Mouse (Mus musculus) hindbrain, embryonic 10.5 days (tissue): ENCODE data around the gene Pgp. TPM values are rescaled to one million over a fixed set of nuclear protein-coding genes. Genes with fewer than 3 reads are reported as not detected.

Source experiments
- DNase-seq: peaks from one replicate; pipeline ENCODE4 v3.0.0-alpha.2; 2017; ENCODE audit warnings: low spot score
- H3K27ac ChIP-seq: fragments of 300-500 bp; sonication (generic); 2 replicates; pipeline ENCODE4 v1.5.1; 2016; ENCODE audit warnings: mild to moderate bottlenecking, moderate library complexity
- H3K27me3 ChIP-seq: fragments of 300-500 bp; sonication (generic); 2 replicates; pipeline ENCODE4 v1.6.1; 2016; ENCODE audit warnings: mild to moderate bottlenecking; ENCODE audit not compliant: poor library complexity, insufficient read depth, severe bottlenecking
- H3K36me3 ChIP-seq: fragments of 300-500 bp; sonication (generic); 2 replicates; pipeline ENCODE4 v1.6.1; 2016; ENCODE audit warnings: mild to moderate bottlenecking, moderate library complexity
- H3K4me1 ChIP-seq: fragments of 300-500 bp; sonication (generic); replicated peaks from 2 replicates; pipeline ENCODE4 v1.6.1; 2016; ENCODE audit warnings: mild to moderate bottlenecking
- H3K4me3 ChIP-seq: fragments of 300-500 bp; sonication (generic); 2 replicates; pipeline ENCODE4 v1.5.1; 2016; ENCODE audit warnings: mild to moderate bottlenecking, moderate library complexity
- H3K9me3 ChIP-seq: fragments of 300-500 bp; sonication (generic); 2 replicates; pipeline ENCODE4 v1.6.1; 2016; ENCODE audit warnings: mild to moderate bottlenecking, moderate library complexity
- WGBS: fragments of 180-500 bp; shearing (Covaris S2); methylation state at CpG from one replicate; pipeline ENCODE4 v1.1.7; 2016; 5-methylcytosine and 5-hydroxymethylcytosine counted together
- polyA plus RNA-seq: library from polyadenylated mRNA; unstranded; fragments of >200 nt; fragmentation: Nextera tagmentation; extraction: Ambion mirVana; gene quantifications from 2 replicates; pipeline ENCODE4 v1.2.1, GENCODE M21; 2016

Pgp gene
- polyA plus RNA-seq, 1 experiment from 2014 or later, result 80.9 TPM

GRCm38 (mm10) chr17:24468636-24469246 is 1.5 kb upstream of the Pgp start:
- Histone ChIP-seq H3K36me3 (peaks cover 19% of the 10 kb centered on the region), H3K4me1 (peaks cover 32% of the 10 kb centered on the region), H3K4me3 (no peak overlapping the region), H3K9me3 (no peaks in the 10 kb centered on the region), H3K27ac (no peak overlapping the region), H3K27me3 (no peaks in the 10 kb centered on the region)
- 93% methylated on average over 5 of the region's 5 CpGs for WGBS
- DNase-seq, result no peak

- Histone ChIP-seq H3K4me3 (peak overlapping the region; percentile 96), H3K36me3 (peaks cover 25% of the 10 kb centered on the region), H3K9me3 (no peaks in the 10 kb centered on the region), H3K27me3 (no peaks in the 10 kb centered on the region), H3K27ac (peak overlapping the region; percentile 96), H3K4me1 (peaks cover 35% of the 10 kb centered on the region)
- WGBS, result 19% methylated on average over 7 of the region's 7 CpGs
- DNase-seq, result no peak
Measured at GRCm38 (mm10) chr17:24469336-24469909, 769 bp upstream of the Pgp start.

- Histone ChIP-seq H3K4me1 (peaks cover 35% of the 10 kb centered on the region), H3K9me3 (no peaks in the 10 kb centered on the region), H3K27me3 (no peaks in the 10 kb centered on the region), H3K36me3 (peaks cover 40% of the 10 kb centered on the region), H3K27ac (peak overlapping the region; percentile 96), H3K4me3 (peak overlapping the region; percentile 96)
- DNase-seq, result no peak
- WGBS, result 1% methylated on average over 68 of the region's 68 CpGs
Measured at GRCm38 (mm10) chr17:24470701-24471527, 722 bp downstream of the Pgp start.

- DNase-seq, result no peak
- H3K4me1 ChIP-seq, result peaks cover 40% of the 10 kb centered on the region
- peak overlapping the region; percentile 96 for H3K4me3 ChIP-seq
- peaks cover 56% of the 10 kb centered on the region for H3K36me3 ChIP-seq
- 95% methylated on average over 4 of the region's 4 CpGs for WGBS
- no peak overlapping the region for H3K27ac ChIP-seq
- H3K9me3 ChIP-seq, result no peaks in the 10 kb centered on the region
- no peaks in the 10 kb centered on the region for H3K27me3 ChIP-seq
Measured at GRCm38 (mm10) chr17:24472512-24472911, 2.3 kb downstream of the Pgp start.

GRCm38 (mm10) chr17:24473612-24474275 is 3.6 kb downstream of the Pgp start, which contains the start of gene Bricd5:
TSS of gene Bricd5 (plus strand) at chr17:24473884.
- H3K36me3 ChIP-seq, result peaks cover 59% of the 10 kb centered on the region
- 78% methylated on average over 6 of the region's 6 CpGs for WGBS
- H3K4me3 ChIP-seq, result peak within 1 kb of the TSS; percentile 96
- peaks cover 50% of the 10 kb centered on the region for H3K4me1 ChIP-seq
- peak; percentile 17 for DNase-seq
- no peaks in the 10 kb centered on the region for H3K27me3 ChIP-seq
- H3K27ac ChIP-seq, result peak within 1 kb of the TSS; percentile 66
- no peaks in the 10 kb centered on the region for H3K9me3 ChIP-seq

GRCm38 (mm10) chr17:24474557-24474956 is 4.4 kb downstream of the Pgp start:
- Histone ChIP-seq H3K9me3 (no peaks in the 10 kb centered on the region), H3K4me3 (no peak overlapping the region), H3K36me3 (peaks cover 59% of the 10 kb centered on the region), H3K4me1 (peaks cover 50% of the 10 kb centered on the region), H3K27ac (peak overlapping the region; percentile 66; the same call in 1 of the 2 replicates), H3K27me3 (no peaks in the 10 kb centered on the region)
- DNase-seq, result no peak
- 66% methylated on average over 5 of the region's 5 CpGs for WGBS

GRCm38 (mm10) chr17:24475586-24475985 is 5.4 kb downstream of the Pgp start:
- no peaks in the 10 kb centered on the region for H3K9me3 ChIP-seq
- H3K4me3 ChIP-seq, result no peak overlapping the region
- 92% methylated on average over 6 of the region's 6 CpGs for WGBS
- peaks cover 59% of the 10 kb centered on the region for H3K4me1 ChIP-seq
- H3K27me3 ChIP-seq, result no peaks in the 10 kb centered on the region
- DNase-seq, result no peak
- H3K27ac ChIP-seq, result no peak overlapping the region
- H3K36me3 ChIP-seq, result peaks cover 59% of the 10 kb centered on the region

GRCm38 (mm10) chr17:24476022-24476776 is 6.0 kb downstream of the Pgp start:
- Histone ChIP-seq H3K27me3 (no peaks in the 10 kb centered on the region), H3K4me1 (peaks cover 52% of the 10 kb centered on the region), H3K36me3 (peaks cover 59% of the 10 kb centered on the region), H3K27ac (no peak overlapping the region), H3K4me3 (no peak overlapping the region), H3K9me3 (no peaks in the 10 kb centered on the region)
- 92% methylated on average over 10 of the region's 10 CpGs for WGBS
- no peak for DNase-seq

GRCm38 (mm10) chr17:24477053-24477984 is 7.1 kb downstream of the Pgp start:
- 93% methylated on average over 20 of the region's 20 CpGs for WGBS
- Histone ChIP-seq H3K9me3 (no peaks in the 10 kb centered on the region), H3K27ac (no peak overlapping the region), H3K4me1 (peaks cover 41% of the 10 kb centered on the region), H3K27me3 (no peaks in the 10 kb centered on the region), H3K4me3 (peak overlapping the region; percentile 82; the same call in 1 of the 2 replicates), H3K36me3 (peaks cover 54% of the 10 kb centered on the region)
- DNase-seq, result no peak

GRCm38 (mm10) chr17:24477985-24478600 is 7.9 kb downstream of the Pgp start:
- Histone ChIP-seq H3K4me3 (peak overlapping the region; percentile 82), H3K36me3 (peaks cover 46% of the 10 kb centered on the region), H3K27me3 (no peaks in the 10 kb centered on the region), H3K27ac (peak overlapping the region; percentile 99), H3K9me3 (no peaks in the 10 kb centered on the region), H3K4me1 (peaks cover 33% of the 10 kb centered on the region)
- 53% methylated on average over 11 of the region's 11 CpGs for WGBS
- DNase-seq, result no peak
